ENCODE assay signal across 23 mouse cellular contexts in genomic region chr19:61051151-61051550, GRCm38 (mm10).
A peak's percentile ranks its signal among the peaks of the same experiment; 100 is the strongest.
DNase-seq lines count a peak whose midpoint lies in the region; TF ChIP-seq lines count a peak whose summit lies in the region.
"Had no signal": no experiment of that assay in that cellular context is flagged by ENCODE, and none has a peak within 500 bp of the region (broad histone marks: within the 10 kb centered on the region; RNA-seq: fewer than 3 reads in every experiment).

No protein-coding gene starts in this region.

- H3K27ac ChIP-seq in heart, adult 2 months, result peak overlapping the region; percentile 12; the same call in 1 of the 2 replicates
- H3K27ac ChIP-seq: embryonic facial prominence, embryonic 10.5 days; embryonic facial prominence, embryonic 12.5 days; forebrain, embryonic 10.5 days; forebrain, embryonic 13.5 days; forebrain, embryonic 15.5 days had no signal

- no peak for TF ChIP-seq POLR2A in heart, adult 2 months (IDR thresholded peaks at IDR 0.05; ENCODE audit: insufficient read depth, low read depth, low read length)

- 90% methylated on average over 1 of the region's 1 CpGs for WGBS in heart, adult 2 months

- DNase-seq in heart, adult 11 months, result peak; percentile 89
- DNase-seq in heart, postnatal 36 days, result no peak
- DNase-seq in heart, adult 2 months, result no peak
- no peak for DNase-seq in heart, postnatal 25 days (ENCODE audit: low spot score)
- DNase-seq in lung, postnatal 36 days, result peak; percentile 21
- DNase-seq in lung, postnatal 10 days, result no peak
- peak; percentile 18 for DNase-seq in fat pad, adult 2 months (ENCODE audit: extremely low read depth, low read depth, low spot score)
- no peak for DNase-seq in urinary bladder, postnatal 10 days (ENCODE audit: low spot score)
- DNase-seq: adrenal gland, adult 8-10 months; adrenal gland, postnatal 14 days; adrenal gland, postnatal 36 days; cerebellum, adult 11-12 months; cerebellum, adult 2 months; cerebellum, adult 9-10 months; cerebellum, postnatal 10 days; cerebellum, postnatal 25 days; forebrain, postnatal 0 days had no signal

- peaks cover 1% of the 10 kb centered on the region; the same call in 1 of the 2 replicates for H3K79me2 ChIP-seq in heart, adult 2 months (replicated peaks; ENCODE audit: control insufficient read depth, insufficient read depth, low read length)

- H3K4me1 ChIP-seq in heart, adult 2 months (ENCODE audit: control insufficient read depth, insufficient read depth, low read length), result peaks cover 6% of the 10 kb centered on the region
- H3K4me1 ChIP-seq: embryonic facial prominence, embryonic 10.5 days; embryonic facial prominence, embryonic 12.5 days; forebrain, embryonic 10.5 days; forebrain, embryonic 13.5 days; forebrain, embryonic 15.5 days had no signal

- no peak for TF ChIP-seq EP300 in heart, adult 2 months (IDR thresholded peaks at IDR 0.05; ENCODE audit: insufficient read depth, low read depth, low read length)

- intact Hi-C loops in heart, postnatal 36 days (cut with DNase I), result loop anchor here (10.0 kb wide), 1 partner anchor 96 kb away; no protein-coding TSS in a partner anchor
- intact Hi-C loops in heart, adult 2 months (cut with DNase I), result no loop called here
- intact Hi-C loops in heart, postnatal 25 days (cut with DNase I), result no loop called here

- no peak overlapping the region for H3K4me3 ChIP-seq in heart, adult 2 months
- H3K4me3 ChIP-seq: embryonic facial prominence, embryonic 10.5 days; embryonic facial prominence, embryonic 12.5 days; forebrain, embryonic 10.5 days; forebrain, embryonic 13.5 days; forebrain, embryonic 15.5 days had no signal

- TF ChIP-seq CTCF in heart, adult 2 months (IDR thresholded peaks at IDR 0.05), result no peak

- H3K36me3 ChIP-seq in heart, adult 2 months (ENCODE audit: control insufficient read depth, insufficient read depth, low read length), result peaks cover 14% of the 10 kb centered on the region
- H3K36me3 ChIP-seq: embryonic facial prominence, embryonic 10.5 days; embryonic facial prominence, embryonic 12.5 days; forebrain, embryonic 10.5 days; forebrain, embryonic 15.5 days had no signal

- H3K9ac ChIP-seq in heart, adult 2 months (ENCODE audit: low read depth, low read length), result no peak overlapping the region
- H3K9ac ChIP-seq: embryonic facial prominence, embryonic 12.5 days; forebrain, embryonic 13.5 days; forebrain, embryonic 15.5 days; forebrain, postnatal 0 days had no signal

- no peaks in the 10 kb centered on the region for H3K27me3 ChIP-seq in heart, adult 2 months (ENCODE audit: control insufficient read depth, insufficient read depth, low read length)
- H3K27me3 ChIP-seq: embryonic facial prominence, embryonic 12.5 days; forebrain, embryonic 13.5 days; forebrain, embryonic 15.5 days; Patski had no signal

Comparison
In these comparisons a context has a peak if more than half of its experiments do, and no peak if none do; other contexts are left out.
1. DNase-seq: peak in heart, adult 11 months (single experiment), lung, postnatal 36 days (single experiment) and fat pad, adult 2 months (single experiment); none in heart, postnatal 36 days (0 of 2), heart, adult 2 months (0 of 2), heart, postnatal 25 days (single experiment), lung, postnatal 10 days (single experiment) and urinary bladder, postnatal 10 days (single experiment).